Mouse (Mus musculus) CD4-positive, CD25-positive, alpha-beta regulatory T cell, adult 4 months (primary cell): ENCODE data around the gene Rps6kc1. TPM values are rescaled to one million over a fixed set of nuclear protein-coding genes. Genes with fewer than 3 reads are reported as not detected.
"Not testable (repeated sequence)": the region's sequence is repeated elsewhere in the genome, so short reads cannot be mapped to it uniquely, and the experiment has no call there.

Source experiments
- ATAC-seq: one replicate; pipeline ENCODE4 v1.8.0; 2017
- polyA plus RNA-seq, 2 experiments: library from polyadenylated mRNA; unstranded; fragments of 100-300 nt; shearing (Covaris generic); gene quantifications; one replicate each; pipeline ENCODE4 v1.2.1; 2017

Gene Rps6kc1
- polyA plus RNA-seq, result 1 to 10 TPM; 6.2 to 9.1 TPM

- peak; percentile 85 for ATAC-seq
Measured at GRCm38 (mm10) chr1:190911415-190912123, at the start of gene Rps6kc1. Rps6kc1 (minus strand) TSS chr1:190911770.

- no peak for ATAC-seq
Measured at GRCm38 (mm10) chr1:190958821-190959220, 47.3 kb upstream of the Rps6kc1 start.

GRCm38 (mm10) chr1:190953009-190953408, 41.4 kb upstream of the Rps6kc1 start:
- ATAC-seq, result no peak

GRCm38 (mm10) chr1:190951014-190951413, 39.4 kb upstream of the Rps6kc1 start:
- ATAC-seq, result no peak

GRCm38 (mm10) chr1:190948846-190949245, 37.3 kb upstream of the Rps6kc1 start:
- ATAC-seq, result no peak

- no peak for ATAC-seq
Measured at GRCm38 (mm10) chr1:190948439-190948838, 36.9 kb upstream of the Rps6kc1 start.

- ATAC-seq, result no peak
Measured at GRCm38 (mm10) chr1:190947986-190948385, 36.4 kb upstream of the Rps6kc1 start.

- peak; percentile 93 for ATAC-seq
Measured at GRCm38 (mm10) chr1:190944109-190944760, 32.7 kb upstream of the Rps6kc1 start.

GRCm38 (mm10) chr1:190939803-190940202, 28.2 kb upstream of the Rps6kc1 start:
- no peak for ATAC-seq

GRCm38 (mm10) chr1:190930181-190930580, 18.6 kb upstream of the Rps6kc1 start:
- ATAC-seq, result no peak

- peak; percentile 40 for ATAC-seq
Measured at GRCm38 (mm10) chr1:190929010-190929695, 17.6 kb upstream of the Rps6kc1 start.

GRCm38 (mm10) chr1:190928370-190929009, 16.9 kb upstream of the Rps6kc1 start:
- ATAC-seq, result peak; percentile 92

- no peak for ATAC-seq
Measured at GRCm38 (mm10) chr1:190927751-190928369, 16.3 kb upstream of the Rps6kc1 start.

GRCm38 (mm10) chr1:190927311-190927710, 15.7 kb upstream of the Rps6kc1 start:
- no peak for ATAC-seq

- ATAC-seq, result not testable (repeated sequence)
Measured at GRCm38 (mm10) chr1:190924812-190925211, 13.2 kb upstream of the Rps6kc1 start, which contains the start of gene Angel2. Angel2 (plus strand) TSS chr1:190925112.

GRCm38 (mm10) chr1:190919725-190920469, 8.3 kb upstream of the Rps6kc1 start:
- ATAC-seq, result no peak

GRCm38 (mm10) chr1:190918938-190919337, 7.4 kb upstream of the Rps6kc1 start:
- ATAC-seq, result no peak

- ATAC-seq, result no peak
Measured at GRCm38 (mm10) chr1:190912623-190913022, 1.1 kb upstream of the Rps6kc1 start.

GRCm38 (mm10) chr1:190910836-190911235, 734 bp downstream of the Rps6kc1 start:
- no peak for ATAC-seq

- ATAC-seq, result no peak
Measured at GRCm38 (mm10) chr1:190904714-190905113, 6.9 kb downstream of the Rps6kc1 start.

GRCm38 (mm10) chr1:190904136-190904535, 7.4 kb downstream of the Rps6kc1 start:
- ATAC-seq, result no peak

GRCm38 (mm10) chr1:190901082-190901481, 10.5 kb downstream of the Rps6kc1 start:
- ATAC-seq, result no peak
